Comparison of ENCODE assay signal across 8 mouse cellular contexts in genomic region chr9:15307257-15307656, GRCm38 (mm10). TPM values are rescaled to one million over a fixed set of nuclear protein-coding genes. Genes with fewer than 3 reads are reported as not detected.
A peak's percentile ranks its signal among the peaks of the same experiment; 100 is the strongest.
DNase-seq lines count a peak whose midpoint lies in the region; ATAC-seq and TF ChIP-seq lines count a peak whose summit lies in the region.

No protein-coding gene starts in this region.

- 0 out of 4 replicates have a peak, but pooled peaks of 1 of the 2 experiments have one; percentile 44 for TF ChIP-seq POLR2A in MEL (IDR thresholded peaks at IDR 0.05; ENCODE audit: control insufficient read depth in 1 of 2, insufficient read depth in 1 of 2, low read depth in 1 of 2, low read length in 2 of 2, poor library complexity in 1 of 2)

- H3K36me3 ChIP-seq in heart, embryonic 15.5 days = peaks cover 43% of the 10 kb centered on the region
- H3K36me3 ChIP-seq in MEL (ENCODE audit: control insufficient read depth in 1 of 2, insufficient read depth in 2 of 2, low read length in 2 of 2) = peaks cover 47 to 68% of the 10 kb centered on the region in 2 experiments
- H3K36me3 ChIP-seq in hindbrain, embryonic 13.5 days = peaks cover 36% of the 10 kb centered on the region
- H3K36me3 ChIP-seq in midbrain, embryonic 12.5 days = peaks cover 36% of the 10 kb centered on the region

- H3K27ac ChIP-seq in heart, embryonic 15.5 days = peak overlapping the region; percentile 97
- H3K27ac ChIP-seq in MEL (ENCODE audit: control insufficient read depth, low read depth, low read length) = peak overlapping the region; percentile 89
- no peak overlapping the region for H3K27ac ChIP-seq in hindbrain, embryonic 13.5 days
- H3K27ac ChIP-seq in midbrain, embryonic 12.5 days (replicated peaks) = no peak overlapping the region

- peak overlapping the region; percentile 75 for H3K4me2 ChIP-seq in heart, embryonic 15.5 days
- peak overlapping the region; percentile 83 for H3K4me2 ChIP-seq in hindbrain, embryonic 13.5 days
- peak overlapping the region; percentile 77 for H3K4me2 ChIP-seq in midbrain, embryonic 12.5 days (replicated peaks)

- no peak for DNase-seq in heart, postnatal 10 days
- peak; percentile 66 for DNase-seq in MEL (ENCODE audit: low read depth, low spot score)
- DNase-seq in gastrocnemius, adult 8-10 months (ENCODE audit: low spot score in 2 of 2) = no peak
- DNase-seq in thymus, postnatal 10 days (ENCODE audit: low spot score in 2 of 2) = no peak
- DNase-seq in layer of hippocampus, adult 9-11 months = no peak

- TF ChIP-seq CTCF in MEL (IDR thresholded peaks at IDR 0.05 in 2 of 3, conservative IDR thresholded peaks at IDR 0.05 in 1 of 3; ENCODE audit: control insufficient read depth in 1 of 3, insufficient read depth in 1 of 3, low read depth in 2 of 3, low read length in 3 of 3, poor library complexity in 1 of 3, severe bottlenecking in 1 of 3) = no peak

- no peaks in the 10 kb centered on the region for H3K9me3 ChIP-seq in heart, embryonic 15.5 days (replicated peaks)
- H3K9me3 ChIP-seq in MEL (replicated peaks; ENCODE audit: insufficient read depth, low read length) = no peaks in the 10 kb centered on the region
- no peaks in the 10 kb centered on the region for H3K9me3 ChIP-seq in hindbrain, embryonic 13.5 days
- H3K9me3 ChIP-seq in midbrain, embryonic 12.5 days = no peaks in the 10 kb centered on the region

- intact Hi-C loops in heart, postnatal 10 days (cut with DNase I) = loop anchor here (10.0 kb wide), 1 partner anchor 272 kb away; no protein-coding TSS in a partner anchor

- H3K4me1 ChIP-seq in heart, embryonic 15.5 days (replicated peaks) = peaks cover 32% of the 10 kb centered on the region
- H3K4me1 ChIP-seq in MEL (ENCODE audit: control insufficient read depth in 1 of 2, insufficient read depth in 2 of 2, low read length in 2 of 2) = peaks cover 24 to 37% of the 10 kb centered on the region in 2 experiments
- H3K4me1 ChIP-seq in hindbrain, embryonic 13.5 days (replicated peaks) = peaks cover 40% of the 10 kb centered on the region
- peaks cover 21% of the 10 kb centered on the region for H3K4me1 ChIP-seq in midbrain, embryonic 12.5 days

- H3K9ac ChIP-seq in heart, embryonic 15.5 days = peak overlapping the region; percentile 99
- peak overlapping the region; percentile 90 for H3K9ac ChIP-seq in MEL (ENCODE audit: control insufficient read depth, low read depth, low read length, poor library complexity, severe bottlenecking)
- peak overlapping the region; percentile 90 for H3K9ac ChIP-seq in hindbrain, embryonic 13.5 days
- peak overlapping the region; percentile 92 for H3K9ac ChIP-seq in midbrain, embryonic 12.5 days (replicated peaks)

- peak overlapping the region; percentile 98 for H3K4me3 ChIP-seq in heart, embryonic 15.5 days
- H3K4me3 ChIP-seq in MEL (ENCODE audit: control insufficient read depth in 1 of 2, insufficient read depth in 1 of 2, low read depth in 2 of 2, low read length in 2 of 2) = peak overlapping the region; percentile 60 to 73
- peak overlapping the region; percentile 72 for H3K4me3 ChIP-seq in hindbrain, embryonic 13.5 days
- H3K4me3 ChIP-seq in midbrain, embryonic 12.5 days = peak overlapping the region; percentile 84

- H3K27me3 ChIP-seq in heart, embryonic 15.5 days = no peaks in the 10 kb centered on the region
- H3K27me3 ChIP-seq in MEL (ENCODE audit: control insufficient read depth in 1 of 2, insufficient read depth in 2 of 2, low read length in 2 of 2) = no peaks in the 10 kb centered on the region
- no peaks in the 10 kb centered on the region for H3K27me3 ChIP-seq in hindbrain, embryonic 13.5 days
- no peaks in the 10 kb centered on the region for H3K27me3 ChIP-seq in midbrain, embryonic 12.5 days

- peaks cover 57% of the 10 kb centered on the region for H3K79me2 ChIP-seq in MEL (ENCODE audit: control insufficient read depth, insufficient read depth, low read length, poor library complexity)

- no peak for ATAC-seq in heart, embryonic 15.5 days (replicated peaks; ENCODE audit: insufficient number of reproducible peaks, insufficient read depth, low FRiP score, low read depth)
- no peak for ATAC-seq in hindbrain, embryonic 13.5 days (ENCODE audit: low FRiP score)
- ATAC-seq in midbrain, embryonic 12.5 days (ENCODE audit: low FRiP score, low read depth) = no peak

- WGBS in heart, embryonic 15.5 days = 5% methylated on average over 6 of the region's 6 CpGs
- WGBS in hindbrain, embryonic 13.5 days = 11% methylated on average over 6 of the region's 6 CpGs
- WGBS in midbrain, embryonic 12.5 days = 10% methylated on average over 6 of the region's 6 CpGs

- TF ChIP-seq EP300 in MEL (IDR thresholded peaks at IDR 0.05; ENCODE audit: low read depth in 1 of 2, low read length in 2 of 2) = no peak

- TF ChIP-seq RAD21 in MEL (IDR thresholded peaks at IDR 0.05; ENCODE audit: low read depth, low read length) = no peak

TF ChIP-seq in MEL, 35 proteins besides CTCF, POLR2A, EP300 and RAD21:
- TF ChIP-seq RCOR1 (IDR thresholded peaks at IDR 0.05; ENCODE audit: low read depth, low read length) = no peak
- TF ChIP-seq GATA1 (IDR thresholded peaks at IDR 0.05; ENCODE audit: low read depth, low read length) = no peak
- TF ChIP-seq POLR2AphosphoS2 (IDR thresholded peaks at IDR 0.05; ENCODE audit: low read length) = no peak
- no peak for TF ChIP-seq MAX (IDR thresholded peaks at IDR 0.05; ENCODE audit: low read length)
- TF ChIP-seq MXI1 (IDR thresholded peaks at IDR 0.05; ENCODE audit: low read depth, low read length) = no peak
- TF ChIP-seq NRF1 (IDR thresholded peaks at IDR 0.05; ENCODE audit: insufficient read depth, low read depth, low read length, poor library complexity, severe bottlenecking) = no peak
- TF ChIP-seq E2F4 (IDR thresholded peaks at IDR 0.05; ENCODE audit: borderline replicate concordance, low read depth, low read length) = no peak
- TF ChIP-seq TCF12 (IDR thresholded peaks at IDR 0.05; ENCODE audit: low read depth, low read length) = no peak
- no peak for TF ChIP-seq MEF2A (IDR thresholded peaks at IDR 0.05; ENCODE audit: extremely low read depth, insufficient replicate concordance, low read depth, low read length, poor library complexity, severe bottlenecking)

RNA-seq across cellular contexts. Expression of gene 4931406C07Rik, which starts 1.0 kb away (rescaled TPM):
- 6.1 and 6.2 TPM in 2 replicates for polyA plus RNA-seq in heart, embryonic 15.5 days (2015; fragmentation: Nextera tagmentation; extraction: Ambion mirVana)
- total RNA-seq in heart, postnatal 10 days (2021) = 10 to 100 TPM; 12.9 to 20.4 TPM
- total RNA-seq in MEL (2012; rRNA removed) = 10.4 and 12.8 TPM in 2 replicates
- polyA plus RNA-seq in MEL (2012; ENCODE audit: insufficient read depth in 1 of 2, insufficient read length in 2 of 2, low read depth in 1 of 2, low replicate concordance in 2 of 2, missing spikeins in 1 of 2) = 10 to 100 TPM; 31.8 to 56.2 TPM
- polyA plus RNA-seq in hindbrain, embryonic 13.5 days (2015; fragmentation: Nextera tagmentation; extraction: Ambion mirVana) = 15.4 and 16.8 TPM in 2 replicates
- 9.0 and 10.1 TPM in 2 replicates for polyA plus RNA-seq in midbrain, embryonic 12.5 days (2016; fragmentation: Nextera tagmentation; extraction: Ambion mirVana)
- total RNA-seq in gastrocnemius, adult 8-10 months (2022) = 1 to 10 TPM; 2.3 to 6.4 (median 4.2) TPM

RNA-seq across cellular contexts. Expression of gene Taf1d, which starts 1.2 kb away (rescaled TPM):
- 40.6 and 46.6 TPM in 2 replicates for polyA plus RNA-seq in heart, embryonic 15.5 days (2015; fragmentation: Nextera tagmentation; extraction: Ambion mirVana)
- total RNA-seq in heart, postnatal 10 days (2021) = 10 to 100 TPM; 35.3 to 38.4 TPM
- 688 and 860 TPM in 2 replicates for total RNA-seq in MEL (2012; rRNA removed)
- 100 to 1,000 TPM; 298 to 548 TPM for polyA plus RNA-seq in MEL (2012; ENCODE audit: insufficient read depth in 1 of 2, insufficient read length in 2 of 2, low read depth in 1 of 2, low replicate concordance in 2 of 2, missing spikeins in 1 of 2)
- 49.4 and 56.8 TPM in 2 replicates for polyA plus RNA-seq in hindbrain, embryonic 13.5 days (2015; fragmentation: Nextera tagmentation; extraction: Ambion mirVana)
- polyA plus RNA-seq in midbrain, embryonic 12.5 days (2016; fragmentation: Nextera tagmentation; extraction: Ambion mirVana) = 61.8 and 63.0 TPM in 2 replicates
- total RNA-seq in gastrocnemius, adult 8-10 months (2022) = 100 to 1,000 TPM in 1 of 4 experiments, 10 to 100 TPM in 3; 69.0 to 109 (median 76.8) TPM

RNA-seq across cellular contexts. Expression of gene Med17, which starts 27.5 kb away (rescaled TPM):
- 18.4 and 18.8 TPM in 2 replicates for polyA plus RNA-seq in heart, embryonic 15.5 days (2015; fragmentation: Nextera tagmentation; extraction: Ambion mirVana)
- 10 to 100 TPM; 17.1 to 20.4 TPM for total RNA-seq in heart, postnatal 10 days (2021)
- 167 and 175 TPM in 2 replicates for total RNA-seq in MEL (2012; rRNA removed)
- 100 to 1,000 TPM; 185 to 478 TPM for polyA plus RNA-seq in MEL (2012; ENCODE audit: insufficient read depth in 1 of 2, insufficient read length in 2 of 2, low read depth in 1 of 2, low replicate concordance in 2 of 2, missing spikeins in 1 of 2)
- polyA plus RNA-seq in hindbrain, embryonic 13.5 days (2015; fragmentation: Nextera tagmentation; extraction: Ambion mirVana) = 34.1 and 34.9 TPM in 2 replicates
- polyA plus RNA-seq in midbrain, embryonic 12.5 days (2016; fragmentation: Nextera tagmentation; extraction: Ambion mirVana) = 49.2 and 50.7 TPM in 2 replicates
- 10 to 100 TPM in 2 of 4 experiments, 1 to 10 TPM in 2; 9.5 to 11.0 (median 10.3) TPM for total RNA-seq in gastrocnemius, adult 8-10 months (2022)

RNA-seq across cellular contexts. Expression of gene Cep295, which starts 50.3 kb away (rescaled TPM):
- polyA plus RNA-seq in heart, embryonic 15.5 days (2015; fragmentation: Nextera tagmentation; extraction: Ambion mirVana) = 8.0 and 8.8 TPM in 2 replicates
- total RNA-seq in heart, postnatal 10 days (2021) = 10 to 100 TPM in 1 of 2 experiments, 1 to 10 TPM in 1; 9.0 to 13.1 TPM
- total RNA-seq in MEL (2012; rRNA removed) = 53.7 and 57.0 TPM in 2 replicates
- 1,000 to 10,000 TPM in 1 of 2 experiments, 10 to 100 TPM in 1; 73.3 to 1,483 TPM for polyA plus RNA-seq in MEL (2012; ENCODE audit: insufficient read depth in 1 of 2, insufficient read length in 2 of 2, low read depth in 1 of 2, low replicate concordance in 2 of 2, missing spikeins in 1 of 2)
- 14.3 and 17.4 TPM in 2 replicates for polyA plus RNA-seq in hindbrain, embryonic 13.5 days (2015; fragmentation: Nextera tagmentation; extraction: Ambion mirVana)
- 26.6 and 27.5 TPM in 2 replicates for polyA plus RNA-seq in midbrain, embryonic 12.5 days (2016; fragmentation: Nextera tagmentation; extraction: Ambion mirVana)
- total RNA-seq in gastrocnemius, adult 8-10 months (2022) = 1 to 10 TPM; 5.5 to 8.2 (median 6.4) TPM

Comparison
In these comparisons a context has a peak if more than half of its experiments do, and no peak if none do; other contexts are left out.
1. H3K27ac ChIP-seq: peak in heart, embryonic 15.5 days (single experiment) and MEL (single experiment); none in hindbrain, embryonic 13.5 days (single experiment) and midbrain, embryonic 12.5 days (single experiment).
2. Peak in every context shown above with its lines, with median percentiles within 50 percentile points of each other: H3K4me2 ChIP-seq, H3K4me3 ChIP-seq and H3K9ac ChIP-seq.